Mouse (Mus musculus) gastrocnemius, postnatal 36 days (tissue): ENCODE data around the gene Lmntd1. TPM values are rescaled to one million over a fixed set of nuclear protein-coding genes. Genes with fewer than 3 reads are reported as not detected.

Experiments
- DNase-seq, 2 experiments: peaks; one replicate each; pipeline ENCODE4 v3.0.0; 2022
- intact Hi-C: fragments of 180-260 bp; cut with DNase I; formaldehyde crosslinking; loops from one replicate; pipeline ENCODE4 v1.15.1; 2025
- total RNA-seq, 2 experiments: library from RNA; stranded (reverse); gene quantifications; 2 replicates each; pipeline ENCODE4 v1.2.3; 2021

The Lmntd1 gene
- total RNA-seq, 2 experiments from 2014 or later: not detected

DNA sequence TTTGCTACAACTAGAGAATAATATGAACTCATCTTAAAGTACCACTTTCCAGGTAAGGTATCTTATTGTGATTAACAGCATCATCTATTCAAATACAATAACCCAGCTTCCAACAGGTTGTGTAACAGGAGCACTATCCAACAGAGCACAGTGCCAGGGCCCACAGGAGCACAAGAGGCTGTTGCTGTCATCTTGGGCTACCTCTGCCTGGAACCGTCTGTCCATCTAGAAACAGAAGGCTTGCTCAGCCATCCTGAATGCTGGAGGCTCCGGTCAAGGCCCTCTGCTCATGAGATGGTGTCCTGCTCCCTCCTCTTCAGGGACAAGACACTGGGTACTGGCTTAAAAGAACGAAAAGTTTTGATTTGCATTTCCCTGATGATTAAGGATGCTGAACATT, 46.3 kb downstream of the Lmntd1 start:
- intact Hi-C loops: no loop called here
- DNase-seq: no peak

DNA sequence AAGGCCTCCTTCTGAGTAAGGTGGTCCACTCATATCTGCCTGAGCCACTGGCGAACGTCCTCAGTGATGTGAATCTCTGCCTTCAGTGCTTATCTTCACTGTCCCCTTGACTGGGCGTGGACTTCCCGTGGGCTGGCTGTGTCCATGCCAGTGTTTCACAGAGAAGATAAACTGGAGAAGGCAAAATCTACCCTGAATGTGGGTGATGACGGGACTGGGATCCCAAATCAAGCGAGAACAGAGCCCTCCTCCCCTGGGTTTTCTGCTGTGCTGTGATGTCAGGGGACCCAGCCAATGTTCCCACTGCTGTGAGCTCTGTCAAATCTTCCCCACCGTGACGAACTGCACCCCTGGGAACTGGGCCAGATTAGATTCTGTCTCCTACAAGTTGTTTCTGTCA, 46.8 kb downstream of the Lmntd1 start:
- intact Hi-C loops: no loop called here
- no peak for DNase-seq

- intact Hi-C loops: no loop called here
These were observed 48.5 kb downstream of the Lmntd1 start for GRCm38 (mm10) chr6:145565663-145566062.

DNA sequence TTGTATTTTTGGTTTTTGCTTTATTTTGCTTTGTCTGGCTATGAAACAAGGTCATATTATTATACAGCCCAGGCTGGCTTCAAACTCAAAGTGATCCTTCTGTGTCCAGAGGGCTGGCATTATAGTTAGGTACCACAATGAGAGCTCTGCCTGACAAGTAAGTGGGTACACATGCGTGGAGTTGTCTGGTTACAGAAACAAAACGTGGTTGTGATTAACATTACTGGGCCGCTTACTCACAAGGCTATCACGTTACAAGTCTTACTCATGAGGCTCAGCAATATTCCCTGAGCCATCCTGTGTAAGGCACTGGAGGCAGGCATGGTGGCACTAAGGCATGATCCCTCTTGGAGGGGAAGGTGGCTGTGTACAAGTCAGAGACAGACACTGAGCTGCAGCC, 49.4 kb downstream of the Lmntd1 start:
- intact Hi-C loops: no loop called here
- no peak for DNase-seq

More at GRCm38 (mm10) chr6:145565663-145566062, 48.5 kb downstream of the Lmntd1 start:
- no peak for DNase-seq

GRCm38 (mm10) chr6:145557059-145557992, 56.8 kb downstream of the Lmntd1 start:
- intact Hi-C loops: no loop called here
- no peak for DNase-seq

- intact Hi-C loops: no loop called here
- DNase-seq: no peak
These were observed 60.9 kb downstream of the Lmntd1 start for GRCm38 (mm10) chr6:145553226-145553625.

DNA sequence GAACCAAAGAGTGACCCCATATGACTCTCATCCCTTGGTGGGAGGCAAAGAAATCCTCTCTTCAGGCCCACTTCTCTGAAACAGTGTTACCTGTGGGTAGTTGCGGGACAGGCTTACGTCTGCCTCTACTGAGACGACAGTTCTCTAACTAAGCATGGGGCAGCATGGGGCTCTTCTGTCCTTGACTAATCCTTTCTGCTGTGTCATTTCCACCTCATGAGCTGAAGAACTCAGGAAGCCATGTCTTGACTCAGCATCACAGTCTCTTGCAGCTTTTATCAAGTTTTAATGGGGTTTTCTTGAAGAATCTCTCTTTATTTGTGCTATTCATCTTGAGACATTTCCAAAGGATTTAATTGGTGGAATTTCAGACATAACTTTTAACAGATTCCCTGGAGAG, 61.3 kb downstream of the Lmntd1 start:
- intact Hi-C loops: no loop called here

GRCm38 (mm10) chr6:145550993-145551392, 63.1 kb downstream of the Lmntd1 start:
- DNase-seq: no peak
- intact Hi-C loops: no loop called here

More for the DNA sequence above, 61.3 kb downstream of the Lmntd1 start:
- DNase-seq: no peak

GRCm38 (mm10) chr6:145545927-145546641, 68.0 kb downstream of the Lmntd1 start:
- DNase-seq: no peak
- intact Hi-C loops: loop anchor here (2.0 kb wide), 1 partner anchor 59 kb away; no protein-coding TSS in a partner anchor

DNA sequence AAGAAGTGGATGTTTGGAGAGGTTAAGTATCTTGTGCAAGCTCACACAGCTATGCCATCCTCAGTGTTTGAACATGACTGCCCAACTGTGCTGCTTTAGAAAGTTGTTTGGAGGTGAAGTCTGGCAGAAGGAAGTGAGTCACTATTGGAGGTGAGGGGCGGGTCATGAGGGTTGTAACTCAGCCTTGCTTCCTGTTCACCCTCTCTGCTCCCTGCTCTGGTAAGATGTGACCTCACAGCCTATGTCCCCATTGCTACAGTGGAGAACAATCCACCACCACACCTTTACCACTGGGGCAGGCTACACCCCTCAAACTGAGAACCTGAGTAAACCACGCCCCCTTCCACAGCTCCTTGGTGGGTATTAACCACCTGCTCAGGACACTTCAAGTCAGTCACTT, 69.3 kb downstream of the Lmntd1 start:
- DNase-seq: no peak
- intact Hi-C loops: no loop called here

- DNase-seq: no peak
- intact Hi-C loops: no loop called here
These were observed 69.8 kb downstream of the Lmntd1 start for GRCm38 (mm10) chr6:145544304-145544703.

- intact Hi-C loops: no loop called here
- DNase-seq: no peak
These were observed 74.6 kb downstream of the Lmntd1 start for GRCm38 (mm10) chr6:145539568-145539859.

DNA sequence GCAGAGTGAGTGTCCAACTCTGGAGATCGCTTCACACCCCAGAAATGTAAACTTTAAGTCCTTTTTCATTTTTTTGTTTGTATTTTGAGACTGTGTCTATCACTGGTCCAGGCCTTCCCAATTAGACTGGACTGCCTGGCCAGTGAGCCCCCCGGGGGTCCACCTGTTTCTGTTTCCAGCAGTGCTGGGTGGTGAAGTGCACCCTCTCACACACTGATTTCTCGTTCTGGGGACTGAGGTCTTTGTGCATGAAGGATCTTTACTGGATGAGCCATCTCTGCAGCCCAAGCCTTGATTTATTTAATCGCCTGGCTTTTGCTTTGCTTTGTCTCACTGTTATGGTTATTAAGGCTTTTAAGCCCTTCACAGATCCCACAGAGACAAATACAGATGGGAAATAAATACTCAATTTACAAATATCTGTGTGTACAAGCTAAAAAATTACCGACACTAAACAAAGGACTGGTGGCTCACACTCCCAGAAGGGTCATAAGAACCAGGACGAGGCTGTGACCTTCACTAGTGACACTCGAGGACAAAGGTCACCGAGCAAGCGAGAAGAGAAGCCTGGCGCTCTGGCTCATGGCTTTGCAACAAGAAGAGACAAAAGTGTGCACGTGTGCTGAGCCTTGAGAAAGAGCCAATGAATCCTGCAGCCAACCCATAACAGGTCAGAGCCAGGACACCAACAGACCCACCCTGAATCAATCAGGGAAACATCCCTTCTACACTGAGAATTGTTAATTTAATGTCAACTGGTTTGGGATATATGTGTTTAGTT, 75.1 kb downstream of the Lmntd1 start:
- no peak for DNase-seq
- intact Hi-C loops: no loop called here

GRCm38 (mm10) chr6:145530464-145530863, 83.7 kb downstream of the Lmntd1 start:
- intact Hi-C loops: no loop called here
- DNase-seq: no peak

GRCm38 (mm10) chr6:145523337-145523736, 90.8 kb downstream of the Lmntd1 start:
- intact Hi-C loops: no loop called here
- no peak for DNase-seq

DNA sequence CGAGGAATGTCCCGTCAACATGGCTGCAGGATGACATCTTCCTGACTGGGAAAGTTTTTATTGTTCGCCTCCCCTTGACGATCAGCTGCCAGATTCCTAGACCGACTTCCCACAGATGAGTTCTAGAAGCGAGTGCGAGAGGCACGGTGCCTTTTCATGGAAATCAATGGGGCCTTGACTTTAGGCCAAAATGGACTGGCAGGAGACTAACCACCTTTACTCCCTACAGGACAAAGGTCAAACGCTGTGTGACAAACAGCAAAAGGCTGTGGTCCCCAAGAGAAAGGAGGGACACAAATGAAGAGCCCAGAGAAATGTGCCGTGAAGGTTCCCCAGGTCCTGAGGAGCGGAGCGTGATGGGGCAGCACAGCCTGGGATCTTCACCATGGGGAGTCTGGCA, 91.5 kb downstream of the Lmntd1 start:
- DNase-seq: no peak
- intact Hi-C loops: no loop called here

- intact Hi-C loops: no loop called here
- no peak for DNase-seq
These were observed 97.1 kb downstream of the Lmntd1 start for GRCm38 (mm10) chr6:145517002-145517401.

- intact Hi-C loops: no loop called here
- DNase-seq: no peak
These were observed 98.1 kb downstream of the Lmntd1 start for GRCm38 (mm10) chr6:145515859-145516581.

GRCm38 (mm10) chr6:145511265-145511664, 102.9 kb downstream of the Lmntd1 start:
- intact Hi-C loops: no loop called here
- no peak for DNase-seq

GRCm38 (mm10) chr6:145508828-145509227, 105.3 kb downstream of the Lmntd1 start:
- intact Hi-C loops: no loop called here
- no peak for DNase-seq
